Mouse (Mus musculus) testis, adult 2 months (tissue): Measurements from ENCODE around the gene Kncn. TPM values are rescaled to one million over a fixed set of nuclear protein-coding genes. Genes with fewer than 3 reads are reported as not detected.

Source experiments
- H3K27ac ChIP-seq: fragments of 200-500 bp; 2 replicates; pipeline ENCODE4 v1.5.1; 2012; ENCODE audit warnings: low read depth, low read length; ENCODE audit not compliant: control insufficient read depth, insufficient read depth
- H3K27me3 ChIP-seq: fragments of 200-500 bp; 2 replicates; pipeline ENCODE4 v1.6.1; 2012; ENCODE audit warnings: mild to moderate bottlenecking, low read length, moderate library complexity; ENCODE audit not compliant: control insufficient read depth, insufficient read depth
- H3K36me3 ChIP-seq: fragments of 200-500 bp; 2 replicates; pipeline ENCODE4 v1.6.1; 2012; ENCODE audit warnings: mild to moderate bottlenecking, low read length; ENCODE audit not compliant: control insufficient read depth, insufficient read depth
- H3K4me1 ChIP-seq: fragments of 200-500 bp; 2 replicates; pipeline ENCODE4 v1.6.1; 2012; ENCODE audit warnings: low read length; ENCODE audit not compliant: control insufficient read depth, insufficient read depth
- H3K4me3 ChIP-seq: fragments of 200-500 bp; 2 replicates; pipeline ENCODE4 v1.5.1; 2012; ENCODE audit warnings: low read depth, mild to moderate bottlenecking, low read length, moderate library complexity, mixed read lengths; ENCODE audit not compliant: control insufficient read depth
- CTCF ChIP-seq: fragments of 200-500 bp; IDR thresholded peaks from 2 replicates; pipeline ENCODE4 v1.5.1; 2012; ENCODE audit warnings: low read depth, mild to moderate bottlenecking, inconsistent platforms, low read length, moderate library complexity; ENCODE audit not compliant: control insufficient read depth, insufficient read depth, insufficient replicate concordance
- POLR2A ChIP-seq: fragments of 200-500 bp; IDR thresholded peaks from 2 replicates; pipeline ENCODE4 v1.6.1; 2012; ENCODE audit warnings: low read depth, mild to moderate bottlenecking, inconsistent platforms, low read length, moderate library complexity; ENCODE audit not compliant: control insufficient read depth
- polyA plus RNA-seq: library from polyadenylated mRNA; depleted of rRNA; stranded (reverse); fragments of >200 nt; gene quantifications from 2 replicates; pipeline ENCODE4 v1.2.3, GENCODE M21; 2012; rRNA removed

Kncn gene
- 0.96 and 1.0 TPM in 2 replicates for polyA plus RNA-seq

DNA sequence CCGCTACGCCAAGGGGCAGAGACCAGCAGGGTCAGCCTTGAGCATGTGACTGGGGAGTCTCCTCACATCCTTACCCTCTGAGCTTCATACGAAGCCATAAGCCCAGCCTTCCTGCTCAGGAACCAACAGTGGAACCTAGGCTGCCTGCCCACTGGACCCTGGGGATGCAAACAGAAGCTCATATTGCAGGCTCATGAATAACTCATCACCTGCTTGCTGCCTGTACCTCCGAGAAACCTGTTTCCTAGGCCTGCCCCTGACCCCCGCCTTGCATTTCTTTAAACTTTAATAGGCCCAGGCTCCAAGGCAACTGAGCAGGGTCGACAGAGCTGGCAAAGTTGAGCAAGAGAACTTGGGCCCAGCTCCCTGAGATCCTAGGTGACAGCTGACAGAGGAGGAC is at the start of gene Kncn:
Kncn (plus strand) TSS at position 379 of the 400 bp plus-strand sequence.
- Histone ChIP-seq H3K27me3 (no peaks in the 10 kb centered on the region), H3K4me1 (no peaks in the 10 kb centered on the region; the same call in 1 of the 2 replicates), H3K36me3 (no peaks in the 10 kb centered on the region), H3K4me3 (no peak within 1 kb of the TSS), H3K27ac (no peak within 1 kb of the TSS)
- no peak for TF ChIP-seq POLR2A
- TF ChIP-seq CTCF: no peak

DNA sequence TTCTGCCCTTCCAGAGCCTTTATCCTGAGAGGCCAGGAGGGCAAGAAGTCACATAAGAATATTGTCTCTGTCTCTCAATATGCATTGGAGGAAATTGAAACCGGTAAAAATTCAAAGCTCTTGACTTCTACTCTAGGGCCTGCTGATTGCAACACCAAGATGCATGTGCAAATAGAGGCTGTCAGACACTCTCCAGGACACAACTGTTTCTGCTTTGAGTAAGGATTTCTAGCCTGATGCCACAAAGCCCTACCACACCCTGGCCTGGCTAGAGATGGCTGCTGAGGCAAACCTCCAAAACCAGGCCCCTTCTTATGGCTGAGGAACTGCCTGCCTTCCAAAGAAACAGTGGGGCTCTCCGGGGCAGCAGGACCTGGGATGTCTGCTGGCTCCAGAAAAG is 48.6 kb upstream of the Kncn start:
- Histone ChIP-seq H3K4me1 (peaks cover 2% of the 10 kb centered on the region; the same call in 1 of the 2 replicates), H3K4me3 (no peak overlapping the region), H3K36me3 (no peaks in the 10 kb centered on the region), H3K27ac (no peak overlapping the region), H3K27me3 (no peaks in the 10 kb centered on the region)
- TF ChIP-seq CTCF: no peak
- TF ChIP-seq POLR2A: no peak

DNA sequence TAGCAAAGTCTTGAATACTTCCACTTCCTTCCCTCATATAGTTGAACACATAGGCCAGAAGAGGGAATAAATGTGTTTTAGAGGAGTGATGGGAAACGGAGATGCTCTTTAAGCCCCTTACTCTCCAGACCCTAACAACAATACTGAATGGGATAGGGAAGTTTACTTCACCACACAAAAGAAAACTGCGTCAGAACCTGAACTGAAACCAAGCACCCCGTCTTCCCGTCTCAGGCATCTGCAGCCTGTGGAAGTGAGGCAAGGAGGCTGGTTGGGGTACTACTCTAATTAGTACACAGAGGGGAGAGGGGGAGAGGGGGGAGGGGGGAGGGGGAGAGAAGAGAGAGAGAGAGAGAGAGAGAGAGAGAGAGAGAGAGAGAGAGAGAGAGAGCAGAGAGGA is 46.0 kb upstream of the Kncn start:
- Histone ChIP-seq H3K4me1 (peaks cover 2% of the 10 kb centered on the region; the same call in 1 of the 2 replicates), H3K27me3 (no peaks in the 10 kb centered on the region), H3K4me3 (no peak overlapping the region), H3K27ac (no peak overlapping the region), H3K36me3 (no peaks in the 10 kb centered on the region)
- TF ChIP-seq POLR2A (no peak), CTCF (no peak)

GRCm38 (mm10) chr4:115838696-115839641 is 45.2 kb upstream of the Kncn start, which contains the start of gene Mknk1:
TSS of gene Mknk1 (plus strand) at chr4:115839198.
- TF ChIP-seq POLR2A: peak; percentile 81
- no peak for TF ChIP-seq CTCF
- H3K4me3 ChIP-seq: peak within 1 kb of the TSS; percentile 93
- H3K27ac ChIP-seq: peak within 1 kb of the TSS; percentile 83

DNA sequence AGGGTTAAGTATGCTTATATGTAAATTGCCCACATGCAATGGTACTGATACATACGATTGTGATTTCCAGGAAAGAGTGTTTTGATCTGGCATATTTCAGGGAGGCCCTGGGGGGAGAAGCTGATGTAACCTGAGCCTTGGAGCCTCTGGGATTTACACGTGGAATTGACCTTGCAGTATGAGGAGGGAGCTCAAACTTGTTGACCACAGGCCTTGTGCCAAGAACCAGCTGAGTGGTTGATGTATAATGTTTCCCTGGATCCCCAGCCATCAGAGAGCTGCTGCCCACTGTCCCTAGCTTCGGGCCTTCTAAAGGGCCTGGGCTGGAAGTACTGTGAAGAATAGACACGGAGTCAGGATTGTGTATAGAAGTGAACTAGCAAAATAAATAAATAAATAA is 44.2 kb upstream of the Kncn start:
- H3K36me3 ChIP-seq: no peaks in the 10 kb centered on the region
- H3K27ac ChIP-seq: no peak overlapping the region
- H3K27me3 ChIP-seq: no peaks in the 10 kb centered on the region
- H3K4me3 ChIP-seq: no peak overlapping the region
- no peak for TF ChIP-seq CTCF
- TF ChIP-seq POLR2A: no peak
- peaks cover 2% of the 10 kb centered on the region; the same call in 1 of the 2 replicates for H3K4me1 ChIP-seq

More at GRCm38 (mm10) chr4:115838696-115839641, 45.2 kb upstream of the Kncn start, which contains the start of gene Mknk1:
- peaks cover 2% of the 10 kb centered on the region; the same call in 1 of the 2 replicates for H3K4me1 ChIP-seq
- H3K27me3 ChIP-seq: no peaks in the 10 kb centered on the region
- no peaks in the 10 kb centered on the region for H3K36me3 ChIP-seq

DNA sequence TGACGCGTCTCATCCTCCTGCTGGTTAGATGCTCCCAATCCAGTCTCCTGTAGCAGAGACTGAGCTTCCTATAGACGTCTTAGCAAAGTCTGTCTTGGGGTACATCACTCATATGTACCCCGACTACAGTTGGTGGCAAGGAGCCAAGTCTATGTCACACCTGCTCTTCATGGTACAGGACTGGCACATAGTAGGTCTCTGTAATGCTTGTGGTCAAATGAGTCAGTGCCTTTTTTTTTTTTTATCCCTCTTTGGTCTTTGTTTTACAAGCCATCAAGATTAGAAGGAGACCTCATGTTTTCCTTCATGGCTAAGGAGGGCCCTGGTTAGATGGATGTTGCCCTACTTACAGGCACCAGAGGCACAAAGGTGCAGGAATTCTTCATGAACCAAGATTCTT is 43.4 kb upstream of the Kncn start:
- Histone ChIP-seq H3K27ac (no peak overlapping the region), H3K27me3 (no peaks in the 10 kb centered on the region), H3K4me3 (no peak overlapping the region), H3K36me3 (no peaks in the 10 kb centered on the region), H3K4me1 (peaks cover 2% of the 10 kb centered on the region; the same call in 1 of the 2 replicates)
- TF ChIP-seq CTCF (no peak), POLR2A (no peak)

GRCm38 (mm10) chr4:115846656-115847055 is 37.5 kb upstream of the Kncn start:
- Histone ChIP-seq H3K4me1 (no peaks in the 10 kb centered on the region; the same call in 1 of the 2 replicates), H3K36me3 (peaks cover 2% of the 10 kb centered on the region), H3K27ac (no peak overlapping the region), H3K27me3 (no peaks in the 10 kb centered on the region), H3K4me3 (no peak overlapping the region)
- TF ChIP-seq CTCF (no peak), POLR2A (no peak)
